10 mouse cellular contexts compared by ENCODE assay signal in genomic region chr2:18031271-18031821, GRCm38 (mm10). TPM values are rescaled to one million over a fixed set of nuclear protein-coding genes. Genes with fewer than 3 reads are reported as not detected.
DNase-seq lines count a peak whose midpoint lies in the region; ATAC-seq and TF ChIP-seq lines count a peak whose summit lies in the region.
"Had no signal": no experiment of that assay in that cellular context is flagged by ENCODE, and none has a peak within 500 bp of the region (broad histone marks: within the 10 kb centered on the region; RNA-seq: fewer than 3 reads in every experiment).

No protein-coding gene starts in this region.

- DNase-seq in gastrocnemius, adult 2 months, result no peak
- DNase-seq in gastrocnemius, postnatal 10 days, result no peak
- DNase-seq in Muller cell, postnatal 12 days (ENCODE audit: inconsistent ontology term), result peak; percentile 60
- peak; percentile 87 for DNase-seq in intestine, embryonic 14.5 days (ENCODE audit: low spot score)
- DNase-seq in liver, postnatal 0 days, result no peak
- DNase-seq in yolk sac, embryonic 10.5 days (ENCODE audit: low spot score), result peak; percentile 63
- no peak for DNase-seq in gastrocnemius, postnatal 25 days

- H3K4me3 ChIP-seq in gastrocnemius, adult 2 months, result peak overlapping the region; percentile 67
- peak overlapping the region; percentile 44 for H3K4me3 ChIP-seq in forebrain, embryonic 13.5 days
- peak overlapping the region; percentile 31 for H3K4me3 ChIP-seq in intestine, embryonic 14.5 days (ENCODE audit: low read depth, low read length)
- H3K4me3 ChIP-seq in liver, postnatal 0 days (ENCODE audit: low read depth, low read length), result peak overlapping the region; percentile 41

- intact Hi-C loops in gastrocnemius, adult 2 months (cut with DNase I), result loop anchor here (2.0 kb wide), 1 partner anchor 15 kb away; no protein-coding TSS in a partner anchor

- no peak for ATAC-seq in forebrain, embryonic 13.5 days
- ATAC-seq in intestine, embryonic 14.5 days (replicated peaks; ENCODE audit: low FRiP score, low TSS enrichment, low read depth), result no peak
- no peak for ATAC-seq in liver, postnatal 0 days

- H3K36me3 ChIP-seq in forebrain, embryonic 13.5 days (ENCODE audit: poor library complexity, severe bottlenecking), result no peaks in the 10 kb centered on the region
- H3K36me3 ChIP-seq in intestine, embryonic 14.5 days (ENCODE audit: control insufficient read depth, insufficient read depth, low read length), result no peaks in the 10 kb centered on the region
- H3K36me3 ChIP-seq in liver, postnatal 0 days (replicated peaks; ENCODE audit: insufficient read depth, low read length), result no peaks in the 10 kb centered on the region

- no peak for TF ChIP-seq CTCF in gastrocnemius, adult 2 months (IDR thresholded peaks at IDR 0.05)
- TF ChIP-seq CTCF in liver, postnatal 0 days (IDR thresholded peaks at IDR 0.05; ENCODE audit: low read depth), result no peak

- H3K9me3 ChIP-seq in forebrain, embryonic 13.5 days (replicated peaks), result no peaks in the 10 kb centered on the region
- H3K9me3 ChIP-seq in intestine, embryonic 14.5 days (ENCODE audit: control insufficient read depth, low read length), result no peaks in the 10 kb centered on the region
- no peaks in the 10 kb centered on the region for H3K9me3 ChIP-seq in liver, postnatal 0 days (ENCODE audit: low read length)

- H3K27ac ChIP-seq in gastrocnemius, adult 2 months, result peak overlapping the region; percentile 68; the same call in 1 of the 2 replicates
- peak overlapping the region; percentile 49 for H3K27ac ChIP-seq in forebrain, embryonic 13.5 days
- no peak overlapping the region for H3K27ac ChIP-seq in intestine, embryonic 14.5 days (ENCODE audit: low read depth)
- H3K27ac ChIP-seq in liver, postnatal 0 days (ENCODE audit: low read depth), result no peak overlapping the region

- peak overlapping the region; percentile 93 for H3K4me2 ChIP-seq in forebrain, embryonic 13.5 days
- peak overlapping the region; percentile 94 for H3K4me2 ChIP-seq in intestine, embryonic 14.5 days (ENCODE audit: low read length)
- peak overlapping the region; percentile 77 for H3K4me2 ChIP-seq in liver, postnatal 0 days (ENCODE audit: low read depth, low read length)

- no peak for TF ChIP-seq EP300 in liver, postnatal 0 days (IDR thresholded peaks at IDR 0.05; ENCODE audit: low read depth)

- 2% methylated on average over 26 of the region's 26 CpGs for WGBS in forebrain, embryonic 13.5 days
- WGBS in intestine, embryonic 14.5 days, result 10% methylated on average over 26 of the region's 26 CpGs
- 9% methylated on average over 26 of the region's 26 CpGs for WGBS in liver, postnatal 0 days (ENCODE audit: insufficient replicate concordance)

- no peaks in the 10 kb centered on the region for H3K27me3 ChIP-seq in forebrain, embryonic 13.5 days
- no peaks in the 10 kb centered on the region for H3K27me3 ChIP-seq in intestine, embryonic 14.5 days (replicated peaks; ENCODE audit: control insufficient read depth, insufficient read depth, low read length)
- H3K27me3 ChIP-seq in liver, postnatal 0 days (ENCODE audit: insufficient read depth, low read length), result peaks cover 65% of the 10 kb centered on the region

- H3K9ac ChIP-seq in forebrain, embryonic 13.5 days, result peak overlapping the region; percentile 87
- peak overlapping the region; percentile 79 for H3K9ac ChIP-seq in intestine, embryonic 14.5 days (ENCODE audit: low read length)
- H3K9ac ChIP-seq in liver, postnatal 0 days (replicated peaks), result peak overlapping the region; percentile 52

- peaks cover 65% of the 10 kb centered on the region for H3K4me1 ChIP-seq in forebrain, embryonic 13.5 days
- peaks cover 26% of the 10 kb centered on the region for H3K4me1 ChIP-seq in intestine, embryonic 14.5 days (replicated peaks; ENCODE audit: control insufficient read depth, insufficient read depth, low read length)
- H3K4me1 ChIP-seq in liver, postnatal 0 days (ENCODE audit: insufficient read depth), result peaks cover 26% of the 10 kb centered on the region

RNA-seq across cellular contexts. Expression of gene A930004D18Rik, which starts 6.2 kb away (rescaled TPM):
- total RNA-seq in gastrocnemius, adult 2 months (2021), result under 1 TPM; 0.20 to 0.59 TPM
- 1 to 10 TPM; 2.2 to 2.7 TPM for total RNA-seq in gastrocnemius, postnatal 10 days (2021)
- polyA plus RNA-seq in forebrain, embryonic 13.5 days (2015; fragmentation: Nextera tagmentation; extraction: Ambion mirVana), result 16.2 and 20.3 TPM in 2 replicates
- polyA plus RNA-seq in intestine, embryonic 14.5 days (2014; fragmentation: Nextera tagmentation; extraction: Ambion mirVana), result 11.5 and 13.3 TPM in 2 replicates
- 0.76 and 0.99 TPM in 2 replicates for polyA plus RNA-seq in liver, postnatal 0 days (2015; fragmentation: Nextera tagmentation; extraction: Ambion mirVana)
- 1 to 10 TPM in 1 of 2 experiments, under 1 TPM in 1; 0.20 to 1.6 TPM for total RNA-seq in gastrocnemius, postnatal 25 days (2021)
- total RNA-seq: hematopoietic stem cell, adult 5-6 weeks had no signal

RNA-seq across cellular contexts. Expression of gene Skida1, which starts 17.5 kb away (rescaled TPM):
- under 1 TPM; 0.14 to 0.46 TPM for total RNA-seq in gastrocnemius, adult 2 months (2021)
- total RNA-seq in gastrocnemius, postnatal 10 days (2021), result 1 to 10 TPM; 2.0 to 2.1 TPM
- polyA plus RNA-seq in forebrain, embryonic 13.5 days (2015; fragmentation: Nextera tagmentation; extraction: Ambion mirVana), result 17.2 and 17.9 TPM in 2 replicates
- polyA plus RNA-seq in intestine, embryonic 14.5 days (2014; fragmentation: Nextera tagmentation; extraction: Ambion mirVana), result 3.3 and 3.8 TPM in 2 replicates
- 0.15 and 0.25 TPM in 2 replicates for polyA plus RNA-seq in liver, postnatal 0 days (2015; fragmentation: Nextera tagmentation; extraction: Ambion mirVana)
- under 1 TPM; 0.32 to 0.54 TPM for total RNA-seq in gastrocnemius, postnatal 25 days (2021)
- total RNA-seq: hematopoietic stem cell, adult 5-6 weeks had no signal

RNA-seq across cellular contexts. Expression of gene Mllt10, which starts 23.7 kb away (rescaled TPM):
- 10 to 100 TPM; 24.0 to 24.1 TPM for total RNA-seq in gastrocnemius, adult 2 months (2021)
- 10 to 100 TPM; 21.7 to 33.1 TPM for total RNA-seq in gastrocnemius, postnatal 10 days (2021)
- 73.5 and 75.3 TPM in 2 replicates for polyA plus RNA-seq in forebrain, embryonic 13.5 days (2015; fragmentation: Nextera tagmentation; extraction: Ambion mirVana)
- 36.4 and 40.2 TPM in 2 replicates for polyA plus RNA-seq in intestine, embryonic 14.5 days (2014; fragmentation: Nextera tagmentation; extraction: Ambion mirVana)
- 20.7 and 22.4 TPM in 2 replicates for polyA plus RNA-seq in liver, postnatal 0 days (2015; fragmentation: Nextera tagmentation; extraction: Ambion mirVana)
- 10 to 100 TPM; 15.1 to 18.5 TPM for total RNA-seq in gastrocnemius, postnatal 25 days (2021)

RNA-seq across cellular contexts. Expression of gene H2al2a, which starts 34.6 kb away (rescaled TPM):
- total RNA-seq in gastrocnemius, adult 2 months (2021), result not detected
- total RNA-seq in gastrocnemius, postnatal 10 days (2021), result not detected
- not detected in 2 replicates for polyA plus RNA-seq in forebrain, embryonic 13.5 days (2015; fragmentation: Nextera tagmentation; extraction: Ambion mirVana)
- polyA plus RNA-seq in intestine, embryonic 14.5 days (2014; fragmentation: Nextera tagmentation; extraction: Ambion mirVana), result not detected in 2 replicates
- not detected in 2 replicates for polyA plus RNA-seq in liver, postnatal 0 days (2015; fragmentation: Nextera tagmentation; extraction: Ambion mirVana)
- not detected for total RNA-seq in gastrocnemius, postnatal 25 days (2021)
- total RNA-seq: hematopoietic stem cell, adult 5-6 weeks; MEL had no signal

Comparison
In these comparisons a context has a peak if more than half of its experiments do, and no peak if none do; other contexts are left out.
1. DNase-seq: peak in Muller cell, postnatal 12 days (single experiment), intestine, embryonic 14.5 days (single experiment) and yolk sac, embryonic 10.5 days (single experiment); none in gastrocnemius, adult 2 months (single experiment), gastrocnemius, postnatal 10 days (single experiment), liver, postnatal 0 days (single experiment) and gastrocnemius, postnatal 25 days (single experiment).
2. H3K27ac ChIP-seq: peak in gastrocnemius, adult 2 months (single experiment) and forebrain, embryonic 13.5 days (single experiment); none in intestine, embryonic 14.5 days (single experiment) and liver, postnatal 0 days (single experiment).
3. Peak in every context shown above with its lines, with median percentiles within 50 percentile points of each other: H3K4me3 ChIP-seq, H3K4me2 ChIP-seq and H3K9ac ChIP-seq.